Mouse (Mus musculus) forebrain, postnatal 0 days (tissue): ENCODE results near the gene Ncor2. TPM values are rescaled to one million over a fixed set of nuclear protein-coding genes. Genes with fewer than 3 reads are reported as not detected.

Experiments used
- ATAC-seq: fragments of 200-750 bp; cut with Nextera tagmentation; 2 replicates; pipeline ENCODE4 v1.8.0; 2017; ENCODE audit warnings: mild to moderate bottlenecking, moderate library complexity
- DNase-seq: peaks from one replicate; pipeline ENCODE4 v3.0.0-alpha.2; 2015
- H3K27ac ChIP-seq: fragments of 300-500 bp; sonication (generic); 2 replicates; pipeline ENCODE4 v1.5.1; 2014; ENCODE audit warnings: low read depth, mild to moderate bottlenecking, antibody characterized with exemption, low read length, moderate library complexity, mixed read lengths
- H3K27me3 ChIP-seq: fragments of 300-500 bp; sonication (generic); 2 replicates; pipeline ENCODE4 v1.6.1; 2014; ENCODE audit warnings: mild to moderate bottlenecking, low read length, mixed read lengths; ENCODE audit not compliant: insufficient read depth
- H3K36me3 ChIP-seq: fragments of 300-500 bp; sonication (generic); 2 replicates; pipeline ENCODE4 v1.6.1; 2014; ENCODE audit warnings: mild to moderate bottlenecking, moderate library complexity; ENCODE audit not compliant: insufficient read depth
- H3K4me1 ChIP-seq: fragments of 300-500 bp; sonication (generic); 2 replicates; pipeline ENCODE4 v1.6.1; 2014; ENCODE audit warnings: antibody characterized with exemption; ENCODE audit not compliant: insufficient read depth
- H3K4me2 ChIP-seq: fragments of 300-500 bp; sonication (generic); 2 replicates; pipeline ENCODE4 v1.6.1; 2014; ENCODE audit warnings: low read depth, mild to moderate bottlenecking, moderate library complexity
- H3K4me3 ChIP-seq: fragments of 300-500 bp; sonication (generic); 2 replicates; pipeline ENCODE4 v1.5.1; 2014; ENCODE audit warnings: low read depth, low read length, mixed read lengths
- H3K9ac ChIP-seq: fragments of 300-500 bp; sonication (generic); 2 replicates; pipeline ENCODE4 v1.6.1; 2014; ENCODE audit warnings: mild to moderate bottlenecking
- H3K9me3 ChIP-seq: fragments of 300-500 bp; sonication (generic); 2 replicates; pipeline ENCODE4 v1.6.1; 2016; ENCODE audit warnings: low read length
- CTCF ChIP-seq: sonication (generic); IDR thresholded peaks from 2 replicates; pipeline ENCODE4 v1.5.1; 2016; ENCODE audit warnings: antibody characterized with exemption, control low read depth, low read depth
- WGBS: fragments of 180-500 bp; shearing (Covaris S2); extraction: QIAGEN DNeasy Blood & Tissue Kit; methylation state at CpG from one replicate; pipeline ENCODE4 v1.1.7; 2014; 5-methylcytosine and 5-hydroxymethylcytosine counted together
- polyA plus RNA-seq: library from polyadenylated mRNA; unstranded; fragments of >200 nt; fragmentation: Nextera tagmentation; extraction: Ambion mirVana; gene quantifications from 2 replicates; pipeline ENCODE4 v1.2.1, GENCODE M21; 2015
- total RNA-seq: library from RNA; depleted of rRNA; stranded (reverse); fragments of >200 nt; gene quantifications from 2 replicates; pipeline ENCODE4 v1.2.3, GENCODE M21; 2014

Ncor2 gene
- total and polyA plus RNA-seq, 2 experiments from 2014 or later: 12.7 to 16.8 TPM

DNA sequence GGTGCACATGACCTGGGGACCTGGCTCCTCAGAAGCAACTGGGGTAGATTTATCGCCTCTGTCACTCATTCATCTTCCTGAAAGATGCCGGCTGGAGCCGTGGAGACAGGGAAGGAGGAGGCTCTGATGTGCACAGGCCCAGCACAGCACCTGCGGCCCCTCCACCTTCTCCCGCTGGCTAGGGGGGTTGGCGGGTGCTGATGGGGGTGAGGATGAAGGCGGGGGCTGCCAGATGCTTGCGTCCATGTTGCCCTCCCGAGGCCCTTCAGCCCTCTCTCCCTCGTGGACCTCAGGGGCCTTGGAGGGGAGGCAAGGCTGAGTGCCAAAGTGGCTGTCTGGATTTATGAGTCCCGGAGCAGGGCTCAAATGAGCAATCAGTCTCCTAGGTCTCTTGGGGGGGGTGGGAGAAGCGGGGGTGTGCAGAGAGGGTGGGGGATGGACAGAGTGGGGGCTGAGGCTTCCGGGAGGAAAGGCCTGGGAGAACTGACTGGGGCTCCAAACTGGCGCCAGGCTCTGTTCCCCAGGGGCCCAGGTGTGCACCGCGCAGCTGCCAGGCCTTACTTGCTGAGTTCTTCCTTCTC lies 110.6 kb downstream of the Ncor2 start:
- Histone ChIP-seq H3K4me1 (no peaks in the 10 kb centered on the region), H3K9me3 (no peaks in the 10 kb centered on the region), H3K27ac (no peak overlapping the region), H3K4me2 (no peak overlapping the region), H3K36me3 (peaks cover 43% of the 10 kb centered on the region), H3K27me3 (no peaks in the 10 kb centered on the region), H3K9ac (no peak overlapping the region), H3K4me3 (no peak overlapping the region)
- WGBS: 57% methylated on average over 16 of the region's 16 CpGs
- no peak for DNase-seq
- no peak for TF ChIP-seq CTCF
- no peak for ATAC-seq

DNA sequence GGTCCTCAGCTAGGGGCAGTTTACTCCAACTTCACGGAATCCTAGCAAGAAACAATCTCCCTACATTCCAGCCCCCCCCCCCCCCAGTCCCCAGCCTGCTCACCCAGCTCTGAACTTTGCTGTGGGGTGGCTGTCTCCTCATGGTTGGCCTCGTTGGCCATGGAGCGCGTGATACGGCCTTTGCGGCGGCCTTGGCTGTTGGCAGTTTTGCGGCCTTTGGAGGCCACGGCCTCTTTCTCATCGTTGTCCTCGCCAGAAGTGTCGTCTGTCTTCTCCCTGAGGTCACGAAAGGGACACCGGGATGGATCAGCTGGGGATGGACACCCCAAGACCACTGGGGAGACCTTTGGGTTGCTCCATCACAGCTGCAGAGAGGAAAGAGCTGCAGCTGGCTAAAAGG lies 111.3 kb downstream of the Ncor2 start:
- no peak overlapping the region for H3K4me3 ChIP-seq
- H3K4me1 ChIP-seq: no peaks in the 10 kb centered on the region
- H3K27me3 ChIP-seq: no peaks in the 10 kb centered on the region
- no peak for ATAC-seq
- no peak overlapping the region for H3K9ac ChIP-seq
- H3K9me3 ChIP-seq: no peaks in the 10 kb centered on the region
- no peak for DNase-seq
- peaks cover 44% of the 10 kb centered on the region for H3K36me3 ChIP-seq
- H3K27ac ChIP-seq: no peak overlapping the region
- WGBS: 93% methylated on average over 14 of the region's 14 CpGs
- TF ChIP-seq CTCF: no peak
- H3K4me2 ChIP-seq: no peak overlapping the region

DNA sequence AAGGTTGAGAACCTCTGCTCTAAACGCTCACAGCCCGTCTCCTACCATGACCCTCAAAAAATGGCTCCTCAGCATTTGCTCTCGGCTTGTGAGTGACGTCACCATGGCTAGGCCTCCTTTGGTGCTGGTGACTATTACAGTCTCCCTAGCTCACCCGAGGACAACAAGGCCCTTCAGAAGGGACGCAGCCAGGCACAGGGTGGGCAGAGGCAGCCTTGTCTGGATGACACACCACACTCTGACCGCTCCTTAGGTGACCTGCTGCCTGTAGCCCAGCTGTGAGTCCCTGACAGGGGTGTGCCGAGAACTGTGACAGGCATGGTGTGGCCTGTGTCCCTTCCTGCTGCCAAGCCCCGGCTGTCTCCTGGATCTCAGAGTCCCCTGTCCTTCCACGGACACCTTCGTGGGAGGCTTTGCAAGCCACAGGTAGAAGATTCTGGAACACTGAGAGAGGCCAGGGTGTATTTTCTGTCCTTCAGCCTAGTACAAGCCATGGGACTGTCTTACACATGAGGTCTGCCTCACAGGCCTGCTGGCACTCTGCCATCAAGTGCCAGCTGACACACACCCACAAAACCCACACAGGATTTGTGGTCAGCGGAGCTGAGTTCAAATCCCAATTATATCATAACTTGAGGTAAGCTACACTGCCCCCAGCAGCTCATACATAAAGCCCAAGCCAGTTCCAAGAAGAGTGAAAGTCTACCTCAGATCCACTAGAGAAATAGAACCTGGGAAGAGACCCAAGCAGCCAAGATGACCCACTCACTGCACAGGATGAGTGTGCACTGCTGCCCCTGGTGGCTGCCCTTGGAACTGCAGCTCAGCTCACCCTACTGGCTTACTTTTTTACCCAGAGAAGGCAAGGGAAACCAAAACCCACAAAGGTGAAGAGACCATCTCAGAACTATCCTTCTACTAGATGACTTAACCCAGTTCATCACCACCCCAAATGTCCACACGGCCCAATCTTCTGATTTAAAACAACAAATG lies 112.2 kb downstream of the Ncor2 start:
- WGBS: 87% methylated on average over 13 of the region's 13 CpGs
- no peaks in the 10 kb centered on the region for H3K4me1 ChIP-seq
- ATAC-seq (no peak), DNase-seq (peak; percentile 69)
- no peak overlapping the region for H3K9ac ChIP-seq
- peak; percentile 92 for TF ChIP-seq CTCF
- no peak overlapping the region for H3K4me2 ChIP-seq
- no peaks in the 10 kb centered on the region for H3K27me3 ChIP-seq
- no peaks in the 10 kb centered on the region for H3K9me3 ChIP-seq
- peaks cover 44% of the 10 kb centered on the region for H3K36me3 ChIP-seq
- H3K27ac ChIP-seq: no peak overlapping the region
- H3K4me3 ChIP-seq: no peak overlapping the region

DNA sequence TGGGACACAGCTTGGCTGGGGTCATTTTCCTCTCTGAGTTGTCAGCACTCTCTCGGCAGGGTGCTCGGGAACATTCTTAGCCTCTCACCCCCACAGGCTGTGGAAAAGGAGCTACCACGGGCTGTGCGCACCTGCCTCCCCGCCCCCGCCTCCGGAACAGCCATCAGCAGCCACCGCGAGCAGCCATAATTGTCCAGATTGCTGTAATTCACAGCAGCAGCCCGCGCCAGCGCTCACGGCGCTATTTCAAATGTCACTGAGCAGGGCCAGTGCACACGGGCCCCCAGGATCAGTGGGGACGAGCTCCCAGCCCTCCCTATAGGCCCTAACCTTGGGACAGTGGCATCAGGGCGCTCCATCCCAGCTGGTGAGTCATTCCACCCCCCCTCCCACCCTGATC lies 116.0 kb downstream of the Ncor2 start:
- peak; percentile 64 for DNase-seq
- WGBS: 48% methylated on average over 17 of the region's 17 CpGs

DNA sequence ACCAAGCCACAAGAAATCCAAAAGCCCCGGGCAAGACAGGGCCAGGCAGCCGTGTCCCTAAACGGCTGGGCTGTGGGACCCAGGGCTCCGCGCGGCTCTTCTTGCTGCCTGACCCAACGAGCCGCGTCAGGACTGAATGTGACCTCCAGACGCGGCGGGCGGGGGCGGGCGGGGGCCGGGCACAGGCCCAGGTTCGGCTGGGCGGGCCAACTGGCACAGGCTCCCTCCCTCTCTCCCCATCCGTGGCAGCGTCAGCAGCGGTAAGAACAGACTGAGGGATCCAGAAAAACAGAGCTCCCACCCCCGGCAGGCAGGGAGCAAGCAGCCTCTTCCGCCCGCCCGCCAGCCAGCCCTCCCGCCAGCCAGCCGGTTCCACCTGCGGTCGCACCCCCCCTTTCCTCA lies 120.8 kb downstream of the Ncor2 start:
- DNase-seq: peak; percentile 73
- H3K4me1 ChIP-seq: peaks cover 5% of the 10 kb centered on the region
- 0% methylated on average over 20 of the region's 29 CpGs for WGBS

More for the DNA sequence above, 116.0 kb downstream of the Ncor2 start:
- H3K9ac ChIP-seq: peak overlapping the region; percentile 22; the same call in 1 of the 2 replicates
- H3K27ac ChIP-seq: peak overlapping the region; percentile 59
- H3K9me3 ChIP-seq: no peaks in the 10 kb centered on the region
- H3K36me3 ChIP-seq: peaks cover 37% of the 10 kb centered on the region
- H3K4me2 ChIP-seq: no peak overlapping the region
- ATAC-seq: peak; percentile 59
- peak; percentile 17; the same call in 1 of the 2 replicates for TF ChIP-seq CTCF
- no peaks in the 10 kb centered on the region for H3K27me3 ChIP-seq
- no peak overlapping the region for H3K4me3 ChIP-seq
- peaks cover 1% of the 10 kb centered on the region; the same call in 1 of the 2 replicates for H3K4me1 ChIP-seq

DNA sequence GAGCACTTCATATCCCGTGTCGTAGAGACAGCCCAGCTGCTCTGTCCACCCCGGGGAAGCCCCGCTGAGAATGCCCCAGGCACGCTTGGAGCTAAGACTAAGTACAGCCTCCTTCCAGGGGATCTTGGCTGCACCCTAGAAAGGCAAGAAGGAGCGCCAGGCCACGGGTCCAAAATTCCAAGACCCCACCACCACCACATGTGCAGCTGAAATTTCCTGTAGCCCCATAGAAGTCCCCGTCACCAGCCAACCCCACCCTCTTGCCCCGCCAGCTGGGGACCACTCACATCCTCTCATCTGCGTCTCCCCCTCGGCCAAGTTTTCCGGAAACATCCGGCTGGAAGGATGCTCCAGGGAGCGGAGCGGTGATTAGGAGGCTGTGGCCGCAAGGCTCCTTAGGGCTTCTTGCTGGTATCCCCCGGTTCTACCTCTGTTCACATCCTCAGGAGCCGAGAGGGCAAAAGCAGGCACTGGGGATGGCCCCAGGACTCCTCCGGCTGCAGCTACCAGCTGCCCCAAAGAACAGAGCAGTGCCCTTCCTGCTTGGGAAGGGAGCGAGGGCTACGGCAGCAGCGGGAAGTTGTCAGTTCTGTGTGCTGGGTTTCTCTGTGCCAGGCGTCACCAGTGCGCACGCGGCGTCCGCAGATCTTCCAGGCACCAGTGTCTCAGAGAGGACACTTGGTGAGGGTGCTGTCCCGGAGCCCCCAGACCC lies 121.3 kb downstream of the Ncor2 start:
- Histone ChIP-seq H3K9me3 (no peaks in the 10 kb centered on the region), H3K4me2 (peak overlapping the region; percentile 69), H3K36me3 (peaks cover 13% of the 10 kb centered on the region; the same call in 1 of the 2 replicates), H3K4me1 (peaks cover 5% of the 10 kb centered on the region), H3K27ac (peak overlapping the region; percentile 78), H3K9ac (peak overlapping the region; percentile 62), H3K4me3 (peak overlapping the region; percentile 31), H3K27me3 (no peaks in the 10 kb centered on the region)
- no peak for TF ChIP-seq CTCF
- peak; percentile 66 for DNase-seq
- WGBS: 22% methylated on average over 29 of the region's 29 CpGs
- ATAC-seq: peak; percentile 64

More for the DNA sequence above, 120.8 kb downstream of the Ncor2 start:
- Histone ChIP-seq H3K27ac (peak overlapping the region; percentile 78), H3K27me3 (no peaks in the 10 kb centered on the region), H3K4me3 (peak overlapping the region; percentile 31), H3K4me2 (peak overlapping the region; percentile 69), H3K9ac (peak overlapping the region; percentile 62), H3K9me3 (no peaks in the 10 kb centered on the region), H3K36me3 (peaks cover 13% of the 10 kb centered on the region; the same call in 1 of the 2 replicates)
- no peak; the same call in 1 of the 2 replicates for TF ChIP-seq CTCF
- ATAC-seq: peak; percentile 80
